9 mouse cellular contexts compared by ENCODE assay signal in genomic region chr2:33665363-33666058, GRCm38 (mm10). TPM values are rescaled to one million over a fixed set of nuclear protein-coding genes. Genes with fewer than 3 reads are reported as not detected.
DNase-seq lines count a peak whose midpoint lies in the region; ATAC-seq and TF ChIP-seq lines count a peak whose summit lies in the region.
"Had no signal": no experiment of that assay in that cellular context is flagged by ENCODE, and none has a peak within 500 bp of the region (broad histone marks: within the 10 kb centered on the region; RNA-seq: fewer than 3 reads in every experiment).

No protein-coding gene starts in this region.

- H3K27me3 ChIP-seq in forebrain, embryonic 11.5 days (ENCODE audit: control insufficient read depth, insufficient read depth, low read length), result no peaks in the 10 kb centered on the region
- peaks cover 28% of the 10 kb centered on the region; the same call in 1 of the 2 replicates for H3K27me3 ChIP-seq in forebrain, embryonic 12.5 days
- H3K27me3 ChIP-seq in hindbrain, embryonic 10.5 days (ENCODE audit: insufficient read depth, poor library complexity, severe bottlenecking), result peaks cover 29% of the 10 kb centered on the region
- no peaks in the 10 kb centered on the region for H3K27me3 ChIP-seq in lung, embryonic 14.5 days (ENCODE audit: insufficient read depth, low read length)
- H3K27me3 ChIP-seq: liver, embryonic 13.5 days had no signal

- peak; percentile 62 for DNase-seq in forebrain, embryonic 11.5 days (ENCODE audit: low spot score)
- peak; percentile 70 for DNase-seq in embryo, embryonic 11 days
- DNase-seq in hindbrain, embryonic 10.5 days (ENCODE audit: low spot score), result peak; percentile 42
- DNase-seq in lung, embryonic 14.5 days, result peak; percentile 66
- DNase-seq in natural killer cell, adult 2 months (ENCODE audit: low spot score in 2 of 2), result no peak
- no peak for DNase-seq in gastrocnemius, postnatal 4 days (ENCODE audit: low spot score in 2 of 2)
- DNase-seq in thymus, postnatal 36 days, result no peak
- DNase-seq: liver, embryonic 13.5 days had no signal

- H3K9me3 ChIP-seq in forebrain, embryonic 11.5 days (ENCODE audit: control insufficient read depth, low read length), result no peaks in the 10 kb centered on the region
- no peaks in the 10 kb centered on the region for H3K9me3 ChIP-seq in forebrain, embryonic 12.5 days
- no peaks in the 10 kb centered on the region for H3K9me3 ChIP-seq in hindbrain, embryonic 10.5 days
- H3K9me3 ChIP-seq in lung, embryonic 14.5 days (ENCODE audit: low read depth, low read length), result no peaks in the 10 kb centered on the region
- H3K9me3 ChIP-seq: liver, embryonic 13.5 days had no signal

- 0 out of 2 replicates have a peak, but pooled peaks have one; percentile 39 for ATAC-seq in forebrain, embryonic 11.5 days (replicated peaks; ENCODE audit: low FRiP score)
- no peak for ATAC-seq in forebrain, embryonic 12.5 days (ENCODE audit: low FRiP score)
- ATAC-seq in lung, embryonic 14.5 days (ENCODE audit: insufficient read depth), result peak; percentile 89

- peaks cover 6% of the 10 kb centered on the region; the same call in 1 of the 2 replicates for H3K4me1 ChIP-seq in forebrain, embryonic 11.5 days (replicated peaks; ENCODE audit: control insufficient read depth, insufficient read depth, low read length)
- peaks cover 19% of the 10 kb centered on the region for H3K4me1 ChIP-seq in forebrain, embryonic 12.5 days
- H3K4me1 ChIP-seq in hindbrain, embryonic 10.5 days (replicated peaks), result peaks cover 35% of the 10 kb centered on the region
- H3K4me1 ChIP-seq in lung, embryonic 14.5 days (ENCODE audit: insufficient read depth), result peaks cover 15% of the 10 kb centered on the region; the same call in 1 of the 2 replicates
- H3K4me1 ChIP-seq: liver, embryonic 13.5 days had no signal

- no peak overlapping the region for H3K4me3 ChIP-seq in forebrain, embryonic 11.5 days (ENCODE audit: low read depth, low read length)
- no peak overlapping the region for H3K4me3 ChIP-seq in forebrain, embryonic 12.5 days (replicated peaks)
- no peak overlapping the region for H3K4me3 ChIP-seq in hindbrain, embryonic 10.5 days
- H3K4me3 ChIP-seq in lung, embryonic 14.5 days (ENCODE audit: low read depth, low read length), result no peak overlapping the region
- H3K4me3 ChIP-seq: liver, embryonic 13.5 days had no signal

- no peak for TF ChIP-seq CTCF in lung, embryonic 14.5 days (IDR thresholded peaks at IDR 0.05; ENCODE audit: low read depth)

- no peak overlapping the region for H3K27ac ChIP-seq in forebrain, embryonic 11.5 days (ENCODE audit: low read depth, low read length)
- no peak overlapping the region for H3K27ac ChIP-seq in forebrain, embryonic 12.5 days
- peak overlapping the region; percentile 35 for H3K27ac ChIP-seq in hindbrain, embryonic 10.5 days
- H3K27ac ChIP-seq in lung, embryonic 14.5 days (ENCODE audit: low read depth), result no peak overlapping the region
- H3K27ac ChIP-seq: liver, embryonic 13.5 days had no signal

- no peak overlapping the region for H3K4me2 ChIP-seq in forebrain, embryonic 11.5 days (ENCODE audit: low read depth, low read length, severe bottlenecking)
- no peak overlapping the region for H3K4me2 ChIP-seq in forebrain, embryonic 12.5 days
- peak overlapping the region; percentile 12; the same call in 1 of the 2 replicates for H3K4me2 ChIP-seq in lung, embryonic 14.5 days
- H3K4me2 ChIP-seq: liver, embryonic 13.5 days had no signal

- H3K36me3 ChIP-seq in forebrain, embryonic 11.5 days (ENCODE audit: control insufficient read depth, insufficient read depth, low read length), result no peaks in the 10 kb centered on the region
- H3K36me3 ChIP-seq in forebrain, embryonic 12.5 days (replicated peaks), result no peaks in the 10 kb centered on the region
- H3K36me3 ChIP-seq in hindbrain, embryonic 10.5 days, result no peaks in the 10 kb centered on the region
- no peaks in the 10 kb centered on the region for H3K36me3 ChIP-seq in lung, embryonic 14.5 days (ENCODE audit: insufficient read depth)
- H3K36me3 ChIP-seq: liver, embryonic 13.5 days had no signal

- 36% methylated on average over 13 of the region's 13 CpGs for WGBS in forebrain, embryonic 11.5 days
- 34% methylated on average over 13 of the region's 13 CpGs for WGBS in forebrain, embryonic 12.5 days
- WGBS in hindbrain, embryonic 10.5 days, result 26% methylated on average over 13 of the region's 13 CpGs
- WGBS in lung, embryonic 14.5 days, result 18% methylated on average over 13 of the region's 13 CpGs

- H3K9ac ChIP-seq in forebrain, embryonic 11.5 days (ENCODE audit: low read length), result no peak overlapping the region
- no peak overlapping the region for H3K9ac ChIP-seq in forebrain, embryonic 12.5 days
- no peak overlapping the region for H3K9ac ChIP-seq in lung, embryonic 14.5 days
- H3K9ac ChIP-seq: liver, embryonic 13.5 days had no signal

RNA-seq across cellular contexts. Expression of gene Lmx1b, which starts 25.2 kb away (rescaled TPM):
- polyA plus RNA-seq in forebrain, embryonic 11.5 days (2014; fragmentation: Nextera tagmentation; extraction: Ambion mirVana), result 1.0 and 1.6 TPM in 2 replicates
- polyA plus RNA-seq in forebrain, embryonic 12.5 days (2016; fragmentation: Nextera tagmentation; extraction: Ambion mirVana), result 0.84 and 0.91 TPM in 2 replicates
- polyA plus RNA-seq in hindbrain, embryonic 10.5 days (2016; fragmentation: Nextera tagmentation; extraction: Ambion mirVana), result 2.5 and 7.7 TPM in 2 replicates
- polyA plus RNA-seq in lung, embryonic 14.5 days (2014; fragmentation: Nextera tagmentation; extraction: Ambion mirVana), result 0.09 TPM in 1 of 2 replicates, not detected in the other
- 1 to 10 TPM in 1 of 2 experiments, under 1 TPM in 1; 0.98 to 1.3 TPM for total RNA-seq in gastrocnemius, postnatal 4 days (2021)
- polyA plus RNA-seq: liver, embryonic 13.5 days had no signal

Comparison
In these comparisons a context has a peak if more than half of its experiments do, and no peak if none do; other contexts are left out.
1. DNase-seq: peak in forebrain, embryonic 11.5 days (single experiment), embryo, embryonic 11 days (single experiment), hindbrain, embryonic 10.5 days (single experiment) and lung, embryonic 14.5 days (single experiment); none in natural killer cell, adult 2 months (0 of 2), gastrocnemius, postnatal 4 days (0 of 2) and thymus, postnatal 36 days (0 of 2).